Mouse (Mus musculus): Measurements from ENCODE around the gene Kcnh7. TPM values are rescaled to one million over a fixed set of nuclear protein-coding genes. Genes with fewer than 3 reads are reported as not detected.

Kcnh7 gene
- polyA plus RNA-seq (2014; fragmentation: Illumina TruSeq; extraction: RNeasy Lipid Tissue Mini Kit (QIAGEN cat#74804); ENCODE audit: low read depth, low replicate concordance): not detected

DNA sequence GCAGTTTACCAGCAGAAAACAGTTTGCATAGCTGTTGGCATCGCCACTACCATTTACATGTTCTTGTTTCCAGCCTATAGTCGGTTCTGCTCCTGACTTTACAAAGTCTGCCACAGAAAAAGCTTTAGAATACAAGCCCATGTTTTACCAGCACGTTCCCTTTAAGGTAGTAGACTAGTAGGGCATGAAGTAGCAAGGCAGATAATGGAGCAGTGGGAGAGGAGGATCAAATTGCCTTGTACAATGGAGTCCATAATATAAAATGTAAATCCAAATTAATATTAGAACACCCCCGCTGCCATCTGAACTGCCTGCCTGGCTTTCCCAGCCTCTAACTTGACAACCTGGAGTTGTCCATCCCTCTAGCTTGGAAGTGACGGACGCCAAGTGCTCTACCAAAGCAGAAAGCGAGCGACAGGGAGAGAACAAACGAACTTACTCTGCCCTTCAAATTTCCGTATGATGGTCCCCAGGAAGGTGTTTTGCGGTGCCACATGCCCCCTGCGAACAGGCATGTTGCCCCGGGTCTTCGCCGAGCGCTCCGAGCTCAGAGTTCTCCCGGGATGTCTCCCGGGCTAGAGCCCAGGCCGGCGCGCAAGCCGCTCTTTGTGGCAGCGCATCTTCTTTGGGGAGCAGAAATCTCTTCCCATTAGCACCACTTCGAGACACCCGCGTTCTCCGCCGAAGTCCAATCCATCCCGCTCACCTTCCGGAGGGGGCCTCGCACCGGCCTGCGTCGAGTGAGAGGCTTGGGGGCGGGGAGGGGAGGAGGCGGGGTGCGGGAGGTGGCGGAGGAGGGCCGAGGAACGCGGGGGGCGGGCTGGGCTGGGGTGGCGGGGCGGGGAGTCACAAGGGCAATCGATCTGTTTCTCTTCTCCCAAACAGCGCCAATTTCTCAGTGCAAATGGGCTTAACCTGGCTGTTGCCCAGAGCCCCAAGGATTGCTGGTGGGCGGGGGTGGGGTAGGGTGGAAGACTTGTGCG, at the start of gene Kcnh7:
Kcnh7 (minus strand) TSS at position 725 of the 983 bp plus-strand sequence.

DNA sequence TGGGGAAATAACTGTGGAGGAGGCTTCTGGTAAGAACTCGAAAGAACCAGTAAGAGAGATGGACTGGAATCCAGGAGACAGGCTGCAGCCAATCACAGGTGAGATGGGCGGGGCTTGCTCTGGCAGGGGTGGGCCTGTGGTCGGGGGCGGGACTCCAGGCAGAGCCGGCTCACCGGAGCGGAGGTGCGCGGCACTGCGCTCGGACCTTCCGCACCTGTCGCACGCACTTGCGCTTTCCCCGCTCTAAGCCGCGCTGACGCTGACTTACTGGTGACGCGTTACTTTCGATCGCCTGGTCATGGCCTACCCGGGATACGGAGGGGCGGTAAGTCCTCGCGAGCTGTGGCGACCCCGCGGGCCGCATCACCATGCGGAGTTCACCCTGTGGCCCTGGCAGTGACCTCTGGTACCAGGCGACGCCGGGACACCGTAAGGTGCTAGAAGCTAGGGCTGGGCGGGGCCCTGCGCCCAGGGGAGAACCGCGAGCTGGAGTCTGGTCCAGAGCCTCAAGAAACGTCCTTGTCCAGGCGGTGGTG, 519.9 kb downstream of the Kcnh7 start, which contains the start of gene Gca:
Gca (plus strand) TSS at position 151 of the 536 bp plus-strand sequence.

DNA sequence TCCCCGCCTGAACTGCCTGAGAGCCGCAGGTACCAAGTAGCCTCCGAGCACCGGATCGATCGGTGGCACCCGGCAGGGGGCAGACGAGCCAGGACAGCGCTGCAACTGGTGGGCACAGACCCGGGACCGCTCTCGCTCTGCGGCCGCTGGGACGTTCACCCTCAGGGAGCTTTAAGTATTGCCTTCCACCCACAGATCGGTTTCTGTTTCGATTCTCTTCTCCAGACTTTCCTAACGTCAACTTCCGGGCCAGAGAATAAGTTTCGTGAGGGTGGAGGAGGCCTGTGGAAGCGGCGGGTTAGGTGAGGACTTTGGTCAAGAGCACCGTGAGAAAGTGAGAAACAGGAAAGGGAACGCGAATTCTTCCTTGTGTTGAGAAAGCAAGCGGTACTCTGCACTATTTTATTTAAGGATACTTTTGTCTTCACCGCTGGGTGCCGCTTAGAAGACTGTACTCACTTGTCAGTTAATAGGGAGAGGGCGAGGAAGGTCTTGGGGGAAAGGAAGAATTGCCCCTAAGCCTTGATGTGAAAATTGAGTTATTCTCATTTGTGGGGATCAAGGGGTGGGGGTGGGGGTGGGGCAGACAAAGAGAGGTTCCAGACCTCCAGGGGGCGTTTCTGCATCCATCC, 538.0 kb downstream of the Kcnh7 start, which contains the start of gene Ifih1:
Ifih1 (minus strand) TSS at position 242 of the 632 bp plus-strand sequence.

